Mouse (Mus musculus) large intestine, adult 2 months (tissue): ENCODE measurements around the gene Kcnh4. TPM values are rescaled to one million over a fixed set of nuclear protein-coding genes. Genes with fewer than 3 reads are reported as not detected.
"Not testable (repeated sequence)": the region's sequence is repeated elsewhere in the genome, so short reads cannot be mapped to it uniquely, and the experiment has no call there.

Source experiments
- DNase-seq: peaks from one replicate; pipeline ENCODE4 v3.0.0-alpha.2; 2012; ENCODE audit warnings: low read depth, low spot score
- WGBS: fragments of 180-500 bp; shearing (Covaris S2); methylation state at CpG from one replicate; pipeline ENCODE4 v1.1.7; 2018; 5-methylcytosine and 5-hydroxymethylcytosine counted together
- polyA plus RNA-seq: library from polyadenylated mRNA; depleted of rRNA; stranded (reverse); fragments of >200 nt; gene quantifications from 2 replicates; pipeline ENCODE4 v1.2.3, GENCODE M21; 2012; rRNA removed

Kcnh4 gene
- 0.06 and 0.08 TPM in 2 replicates for polyA plus RNA-seq

GRCm38 (mm10) chr11:100759611-100760233 is at the start of gene Kcnh4:
Gene Kcnh4 (minus strand): TSS chr11:100759942.
- DNase-seq, result no peak
- WGBS, result 2% methylated on average over 49 of the region's 51 CpGs

- WGBS, result 80% methylated on average over 20 of the region's 20 CpGs
Observed at GRCm38 (mm10) chr11:100806380-100807305, 46.9 kb upstream of the Kcnh4 start.

DNA sequence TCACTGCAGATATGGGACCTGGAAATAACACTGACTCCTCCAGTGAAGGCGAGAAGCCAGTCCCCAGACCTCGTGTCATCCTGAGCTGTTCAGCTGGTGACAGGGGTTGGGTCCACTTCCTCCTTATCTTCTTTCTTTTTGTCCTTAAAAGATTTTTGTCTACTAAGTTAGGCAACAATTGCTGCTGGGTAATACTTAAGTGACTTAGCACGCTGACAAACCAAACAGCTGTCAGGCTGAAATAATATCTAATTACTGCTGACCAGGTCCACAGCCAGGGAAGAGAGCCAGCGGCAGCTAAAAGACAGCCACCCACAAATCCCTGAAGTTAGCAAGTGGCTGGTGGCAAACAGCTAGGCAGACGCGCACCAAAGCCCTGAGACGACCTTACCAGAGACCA is 45.8 kb upstream of the Kcnh4 start:
- WGBS, result 82% methylated on average over 7 of the region's 7 CpGs
- DNase-seq, result no peak

More at GRCm38 (mm10) chr11:100806380-100807305, 46.9 kb upstream of the Kcnh4 start:
- DNase-seq, result no peak

DNA sequence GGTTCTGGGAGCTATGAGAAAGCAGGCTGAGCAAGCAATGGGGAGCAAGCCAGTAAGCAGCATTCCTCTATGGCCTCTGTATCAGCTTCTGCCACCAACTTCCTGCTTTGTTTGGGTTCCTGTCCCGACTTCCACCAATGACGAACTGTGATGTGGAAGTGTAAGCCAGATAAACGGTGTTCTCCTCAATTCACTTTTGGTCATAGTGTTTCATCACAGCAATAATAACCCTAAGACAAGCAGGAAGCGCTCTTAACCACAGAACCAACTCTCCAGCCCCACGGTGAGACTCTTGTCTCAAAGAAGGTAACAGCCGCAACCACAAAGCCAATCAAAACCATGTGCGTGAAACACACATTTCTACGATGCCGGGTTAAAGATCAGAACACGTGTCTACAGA is 44.7 kb upstream of the Kcnh4 start:
- DNase-seq, result no peak
- 92% methylated on average over 10 of the region's 10 CpGs for WGBS

DNA sequence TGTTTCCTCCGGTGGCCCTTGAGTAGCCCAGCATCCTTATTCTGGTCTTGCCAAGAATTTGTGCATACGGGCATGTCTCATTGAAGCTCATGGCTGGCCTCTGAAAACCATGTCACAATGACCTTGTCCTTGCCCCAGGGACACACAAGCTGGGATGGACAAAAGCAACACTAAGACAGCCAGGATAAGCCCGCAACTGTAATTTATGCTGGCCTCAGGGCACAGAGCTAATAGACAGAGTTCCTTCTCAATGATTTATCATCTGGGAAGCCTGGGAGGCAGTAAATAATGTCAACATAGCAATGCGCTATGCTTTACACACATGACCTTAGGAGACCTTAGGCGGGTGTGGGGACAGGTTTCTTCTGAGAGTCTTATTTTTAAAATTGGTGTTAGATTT is 39.7 kb upstream of the Kcnh4 start:
- WGBS, result 67% methylated on average over 5 of the region's 5 CpGs
- no peak for DNase-seq

- 76% methylated on average over 8 of the region's 8 CpGs for whole genome bisulfite sequencing
- DNase-seq, result no peak
Observed at GRCm38 (mm10) chr11:100796585-100796984, 36.8 kb upstream of the Kcnh4 start.

DNA sequence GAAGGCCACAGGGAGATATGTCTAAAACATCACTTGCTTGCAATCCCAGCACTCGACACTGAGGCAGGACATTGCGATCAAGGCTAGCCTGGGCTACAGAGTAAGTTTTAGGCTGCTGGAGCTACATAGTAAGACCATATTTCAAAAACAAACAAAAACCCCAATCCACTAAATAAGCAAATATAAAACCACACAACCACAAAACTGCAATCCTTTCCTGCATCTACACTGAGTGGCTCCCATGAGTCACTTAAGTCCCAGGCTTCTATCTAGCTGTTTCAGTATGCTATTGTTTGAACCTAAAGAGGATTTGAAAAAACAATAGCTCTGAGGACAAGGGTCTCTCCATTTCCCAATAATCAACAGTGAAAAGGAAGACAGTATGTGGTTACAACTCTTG is 35.6 kb upstream of the Kcnh4 start:
- WGBS, result 94% methylated on average over 2 of the region's 2 CpGs
- no peak for DNase-seq

- 85% methylated on average over 2 of the region's 2 CpGs for WGBS
- DNase-seq, result no peak
Observed at GRCm38 (mm10) chr11:100791457-100792049, 31.8 kb upstream of the Kcnh4 start.

- DNase-seq, result not testable (repeated sequence)
- 84% methylated on average over 9 of the region's 9 CpGs for WGBS
Observed at GRCm38 (mm10) chr11:100790644-100791043, 30.9 kb upstream of the Kcnh4 start.

DNA sequence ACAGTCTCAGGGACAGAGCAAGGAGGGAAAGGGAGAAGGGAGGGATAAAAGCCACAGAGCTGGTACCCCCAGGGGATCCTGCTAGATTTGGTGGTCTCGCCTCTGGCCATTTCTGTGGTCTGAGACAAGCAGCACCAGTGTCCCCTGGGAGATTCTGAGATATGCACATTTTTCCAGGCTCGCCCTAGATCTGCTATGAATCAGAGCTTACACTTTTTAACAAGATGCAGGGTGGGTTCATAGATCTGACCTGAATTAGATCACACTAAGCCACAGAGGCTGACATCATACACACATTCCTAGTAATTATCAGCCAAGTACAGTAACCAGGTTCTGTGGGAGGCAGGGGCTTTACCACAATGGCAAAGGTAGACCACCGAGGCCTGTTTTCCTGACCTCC is 30.0 kb upstream of the Kcnh4 start:
- DNase-seq, result no peak
- WGBS, result 93% methylated on average over 3 of the region's 3 CpGs

DNA sequence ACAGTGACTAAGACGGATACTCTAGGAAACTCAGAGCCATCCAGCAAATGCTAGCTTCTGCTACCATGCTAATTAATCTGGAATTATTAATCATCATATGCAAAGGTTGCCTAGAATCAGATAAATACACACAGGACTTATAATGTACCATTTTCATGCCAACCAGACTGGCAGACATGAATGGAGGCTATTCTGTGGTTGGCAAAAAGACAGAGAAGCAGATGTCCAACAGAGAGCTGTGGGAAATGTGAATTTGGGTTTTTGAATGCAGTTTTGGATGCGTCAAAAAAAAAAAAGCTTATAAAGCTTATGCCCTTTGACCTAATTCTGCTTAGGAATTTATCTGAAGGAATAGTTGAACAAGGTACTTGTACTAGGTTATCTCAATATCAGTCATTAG is 26.0 kb upstream of the Kcnh4 start:
- 93% methylated on average over 2 of the region's 2 CpGs for WGBS
- DNase-seq, result no peak

DNA sequence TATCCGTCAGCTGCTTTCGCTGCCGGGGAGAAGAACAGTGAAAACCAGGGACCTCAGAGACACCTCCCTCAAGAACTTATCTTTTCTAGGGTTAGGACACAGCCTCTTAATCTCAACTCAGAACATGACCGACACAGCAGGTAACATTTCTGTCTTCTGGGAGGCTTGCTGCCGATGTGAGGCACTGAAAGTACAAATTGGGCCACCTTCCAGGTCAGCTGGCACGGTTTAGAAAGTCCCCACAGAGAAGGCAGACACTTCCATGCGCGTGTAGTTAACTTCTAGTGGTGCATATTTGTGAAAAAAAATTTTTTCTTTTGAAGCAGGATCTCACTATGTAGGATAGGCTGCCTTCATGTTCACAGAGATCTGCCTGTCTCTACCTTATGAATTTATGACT is 24.5 kb upstream of the Kcnh4 start:
- WGBS, result 86% methylated on average over 8 of the region's 8 CpGs
- no peak for DNase-seq

DNA sequence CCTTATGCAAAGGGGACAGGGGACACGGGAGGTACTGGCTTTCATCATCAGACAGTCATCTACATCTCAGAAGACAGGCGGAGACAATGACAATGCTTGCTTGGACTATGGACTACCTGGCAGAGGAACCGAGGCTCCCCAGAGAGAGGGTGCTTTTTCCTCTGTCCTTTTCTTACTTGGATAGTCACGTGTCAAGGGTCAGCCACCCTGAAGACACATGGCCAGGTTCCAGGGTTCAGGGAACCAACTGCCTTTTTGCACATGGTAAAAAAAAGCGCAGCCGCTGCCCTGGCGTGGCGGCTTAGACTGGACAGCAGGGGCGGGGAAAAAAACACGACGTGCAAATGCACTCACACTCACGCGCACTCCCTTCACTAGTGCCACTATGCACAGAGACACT is 22.8 kb upstream of the Kcnh4 start:
- WGBS, result 88% methylated on average over 13 of the region's 13 CpGs
- no peak for DNase-seq

DNA sequence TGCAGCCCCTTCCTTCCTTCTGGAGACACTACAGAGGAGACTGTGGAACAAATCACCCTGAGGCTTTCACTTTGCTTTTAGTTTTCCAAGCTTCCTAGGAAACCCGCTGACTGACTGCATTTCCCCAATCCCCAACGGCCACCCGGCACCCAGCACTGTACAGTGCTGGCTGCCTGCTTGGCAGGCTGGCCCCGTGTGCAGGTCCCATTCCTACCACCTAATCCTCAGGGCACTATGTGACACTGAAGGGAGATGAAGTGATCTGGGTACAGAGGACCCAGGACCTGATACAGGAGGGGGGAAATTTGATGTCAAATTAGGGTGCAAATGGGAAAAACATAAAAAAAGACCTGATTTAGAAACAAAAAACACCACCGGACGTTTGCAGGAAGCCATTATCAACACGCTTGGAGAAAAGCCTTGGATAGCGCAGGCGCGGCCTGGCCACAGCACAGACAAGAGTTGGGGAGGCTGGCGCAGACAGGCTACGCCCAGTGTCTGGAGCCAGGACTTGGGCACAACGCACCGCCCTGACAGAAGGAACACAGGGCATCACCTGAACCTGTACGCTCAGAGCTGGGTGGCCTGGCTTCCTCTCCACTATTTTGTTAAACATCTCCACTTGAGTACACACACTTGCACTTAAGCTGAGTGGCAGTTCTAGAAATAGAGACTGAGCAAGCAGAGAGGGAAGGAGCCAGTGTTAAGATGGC is 22.2 kb upstream of the Kcnh4 start:
- 89% methylated on average over 15 of the region's 15 CpGs for WGBS
- DNase-seq, result no peak

- 85% methylated on average over 8 of the region's 8 CpGs for WGBS
- no peak for DNase-seq
Observed at GRCm38 (mm10) chr11:100780247-100780646, 20.5 kb upstream of the Kcnh4 start.

DNA sequence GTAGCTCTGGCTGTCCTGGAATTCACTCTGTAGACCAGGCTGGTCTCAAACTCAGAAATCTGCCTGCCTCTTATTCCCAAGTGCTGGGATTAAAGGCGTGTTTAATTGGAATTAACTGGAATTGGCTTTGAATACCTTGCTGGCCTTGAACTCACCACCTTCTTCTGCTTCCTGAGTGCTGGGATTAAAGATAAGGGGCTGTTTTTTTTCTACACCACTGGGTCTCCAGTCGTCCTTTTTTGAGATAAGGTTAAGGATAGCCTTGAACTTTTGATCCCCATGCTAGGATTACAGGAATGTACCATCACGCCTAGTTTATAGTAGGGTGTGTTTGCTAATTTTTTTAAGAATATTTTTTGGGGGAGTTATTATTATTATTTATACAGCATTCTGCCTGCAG is 18.3 kb upstream of the Kcnh4 start:
- DNase-seq, result no peak
- 62% methylated on average over 3 of the region's 3 CpGs for WGBS

GRCm38 (mm10) chr11:100775921-100776320 is 16.2 kb upstream of the Kcnh4 start:
- WGBS, result 81% methylated on average over 10 of the region's 10 CpGs
- DNase-seq, result no peak

DNA sequence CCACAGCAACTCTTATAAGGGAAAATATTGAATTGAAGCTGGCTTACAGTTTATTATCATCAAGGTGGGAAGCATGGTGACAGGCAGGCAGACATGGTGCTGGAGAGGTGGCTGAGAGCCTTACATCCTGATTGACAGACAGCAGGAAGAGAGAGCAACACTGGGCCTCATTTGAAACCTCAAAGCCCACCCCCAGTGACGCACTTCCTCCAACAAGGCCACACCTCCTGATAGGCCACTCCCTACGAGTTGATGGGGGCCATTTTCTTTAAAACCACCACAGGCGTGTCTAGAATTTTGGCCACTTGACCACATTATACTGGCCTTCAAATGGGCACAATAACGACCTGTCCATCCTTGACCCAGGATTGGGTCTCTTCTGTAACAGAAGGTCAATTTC is 14.5 kb upstream of the Kcnh4 start:
- DNase-seq, result no peak
- WGBS, result 74% methylated on average over 4 of the region's 4 CpGs

DNA sequence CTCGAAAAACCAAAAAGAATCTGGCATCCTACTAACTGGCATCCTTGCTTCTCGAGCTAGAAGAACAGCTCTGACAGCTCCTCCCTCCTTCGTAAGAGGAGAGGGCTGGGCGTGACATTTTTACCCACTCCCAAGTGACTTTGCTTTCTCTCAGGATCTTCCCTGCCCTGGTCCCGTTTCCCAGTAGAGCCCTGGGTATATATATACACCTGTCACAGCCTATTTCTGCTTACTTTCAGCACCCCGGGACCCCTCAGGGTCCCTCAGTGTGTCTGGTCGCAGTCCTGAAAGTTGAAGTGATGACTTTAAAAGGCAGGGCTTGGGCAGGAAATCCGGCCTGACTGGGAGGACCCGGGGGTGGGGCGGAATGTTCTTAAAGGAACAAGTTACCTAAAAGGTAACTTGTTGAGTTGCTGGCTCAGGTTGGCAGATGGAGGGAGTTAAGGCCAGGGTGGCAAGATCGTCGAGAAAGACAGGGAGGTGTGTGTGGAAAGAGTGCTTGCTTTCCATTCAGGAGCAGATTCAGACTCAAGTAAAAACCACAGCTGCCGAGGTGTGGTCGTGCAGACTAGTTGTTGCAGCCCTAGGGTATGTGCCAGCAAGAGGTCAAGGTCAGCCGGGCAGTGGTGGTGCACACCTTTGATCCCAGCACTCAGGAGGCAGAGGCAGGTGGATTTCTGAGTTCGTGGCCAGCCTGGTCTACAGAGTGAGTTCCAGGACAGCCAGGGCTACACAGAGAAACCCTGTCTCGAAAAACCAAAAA is 11.1 kb upstream of the Kcnh4 start, which contains the start of gene Ghdc:
Ghdc (minus strand) TSS at position 312 of the 763 bp plus-strand sequence.
- peak; percentile 85 for DNase-seq
- WGBS, result 8% methylated on average over 17 of the region's 17 CpGs
